Mouse (Mus musculus) midbrain, embryonic 14.5 days (tissue): ENCODE measurements at regions not wholly inside any gene's neighbourhood (a gene's known extent, or its start where the extent isn't known, plus 50 kb on each side); places are given as distances from the start of the nearest gene placed in this dataset.

Experiments
- ATAC-seq: fragments of 200-750 bp; cut with Nextera tagmentation; 2 replicates; pipeline ENCODE4 v1.8.0; 2017; ENCODE audit warnings: moderate number of reproducible peaks, moderate library complexity; ENCODE audit not compliant: low FRiP score, low TSS enrichment
- DNase-seq: peaks from one replicate; pipeline ENCODE4 v3.0.0-alpha.2; 2015
- H3K27ac ChIP-seq: fragments of 300-500 bp; sonication (generic); replicated peaks from 2 replicates; pipeline ENCODE4 v1.5.1; 2014; ENCODE audit warnings: mild to moderate bottlenecking, low read depth, low read length, moderate library complexity
- H3K27me3 ChIP-seq: fragments of 300-500 bp; sonication (generic); 2 replicates; pipeline ENCODE4 v1.6.1; 2014; ENCODE audit warnings: low read length, control low read depth, mixed read lengths; ENCODE audit not compliant: control insufficient read depth, insufficient read depth
- H3K36me3 ChIP-seq: fragments of 300-500 bp; sonication (generic); 2 replicates; pipeline ENCODE4 v1.6.1; 2014; ENCODE audit warnings: low read length, control low read depth; ENCODE audit not compliant: control insufficient read depth, insufficient read depth
- H3K4me1 ChIP-seq: fragments of 300-500 bp; sonication (generic); 2 replicates; pipeline ENCODE4 v1.6.1; 2014; ENCODE audit warnings: mild to moderate bottlenecking, antibody characterized with exemption, low read length, control low read depth; ENCODE audit not compliant: control insufficient read depth, insufficient read depth
- H3K4me2 ChIP-seq: fragments of 300-500 bp; sonication (generic); 2 replicates; pipeline ENCODE4 v1.6.1; 2014; ENCODE audit warnings: mild to moderate bottlenecking, low read length, moderate library complexity
- H3K4me3 ChIP-seq: fragments of 300-500 bp; sonication (generic); replicated peaks from 2 replicates; pipeline ENCODE4 v1.5.1; 2014; ENCODE audit warnings: low read depth, low read length
- H3K9ac ChIP-seq: fragments of 300-500 bp; sonication (generic); replicated peaks from 2 replicates; pipeline ENCODE4 v1.6.1; 2014; ENCODE audit warnings: mild to moderate bottlenecking, low read length, moderate library complexity
- H3K9me3 ChIP-seq: fragments of 300-500 bp; sonication (generic); 2 replicates; pipeline ENCODE4 v1.6.1; 2016; ENCODE audit warnings: low read length, control low read depth, mixed read lengths; ENCODE audit not compliant: control insufficient read depth
- WGBS: fragments of 180-500 bp; shearing (Covaris S2); extraction: QIAGEN DNeasy Blood & Tissue Kit; methylation state at CpG from one replicate; pipeline ENCODE4 v1.1.7; 2014; 5-methylcytosine and 5-hydroxymethylcytosine counted together

GRCm38 (mm10) chr19:16075512-16076086 is 57.0 kb upstream of the Gnaq start:
- H3K9me3 ChIP-seq: no peaks in the 10 kb centered on the region
- DNase-seq (peak; percentile 29), ATAC-seq (no peak)
- 15% methylated on average over 2 of the region's 2 CpGs for WGBS
- no peak overlapping the region for H3K4me2 ChIP-seq
- no peaks in the 10 kb centered on the region for H3K4me1 ChIP-seq
- no peak overlapping the region for H3K9ac ChIP-seq
- no peaks in the 10 kb centered on the region for H3K27me3 ChIP-seq
- no peak overlapping the region for H3K27ac ChIP-seq
- no peak overlapping the region for H3K4me3 ChIP-seq
- H3K36me3 ChIP-seq: no peaks in the 10 kb centered on the region

- no peak for ATAC-seq
- no peak for DNase-seq
- WGBS: 84% methylated on average over 1 of the region's 1 CpGs
Measured at GRCm38 (mm10) chr19:16075026-16075425, 57.6 kb upstream of the Gnaq start.

GRCm38 (mm10) chr19:16067314-16067713 is 65.3 kb upstream of the Gnaq start:
- Histone ChIP-seq H3K4me3 (no peak overlapping the region), H3K9me3 (no peaks in the 10 kb centered on the region), H3K27ac (no peak overlapping the region), H3K4me2 (no peak overlapping the region), H3K9ac (no peak overlapping the region), H3K4me1 (no peaks in the 10 kb centered on the region), H3K27me3 (no peaks in the 10 kb centered on the region), H3K36me3 (no peaks in the 10 kb centered on the region)
- 90% methylated on average over 6 of the region's 6 CpGs for WGBS
- no peak for ATAC-seq
- DNase-seq: no peak

More at GRCm38 (mm10) chr19:16075026-16075425, 57.6 kb upstream of the Gnaq start:
- Histone ChIP-seq H3K27me3 (no peaks in the 10 kb centered on the region), H3K4me3 (no peak overlapping the region), H3K9ac (no peak overlapping the region), H3K36me3 (no peaks in the 10 kb centered on the region), H3K27ac (no peak overlapping the region), H3K4me2 (no peak overlapping the region), H3K9me3 (no peaks in the 10 kb centered on the region), H3K4me1 (no peaks in the 10 kb centered on the region)

GRCm38 (mm10) chr19:16064911-16065310 is 67.7 kb upstream of the Gnaq start:
- DNase-seq: no peak

GRCm38 (mm10) chr19:16063916-16064580 is 68.6 kb upstream of the Gnaq start:
- peak overlapping the region; percentile 43; the same call in 1 of the 2 replicates for H3K9ac ChIP-seq
- peak; percentile 74; the same call in 1 of the 2 replicates for ATAC-seq
- 15% methylated on average over 12 of the region's 12 CpGs for WGBS

More at GRCm38 (mm10) chr19:16064911-16065310, 67.7 kb upstream of the Gnaq start:
- H3K36me3 ChIP-seq: no peaks in the 10 kb centered on the region
- H3K27me3 ChIP-seq: no peaks in the 10 kb centered on the region
- no peak overlapping the region for H3K27ac ChIP-seq
- 97% methylated on average over 3 of the region's 3 CpGs for whole genome bisulfite sequencing
- no peak overlapping the region for H3K9ac ChIP-seq
- no peaks in the 10 kb centered on the region for H3K9me3 ChIP-seq
- no peak overlapping the region for H3K4me3 ChIP-seq
- H3K4me1 ChIP-seq: no peaks in the 10 kb centered on the region
- no peak for ATAC-seq
- H3K4me2 ChIP-seq: no peak overlapping the region

GRCm38 (mm10) chr19:16063533-16063915 is 69.1 kb upstream of the Gnaq start:
- ATAC-seq: no peak

More at GRCm38 (mm10) chr19:16063916-16064580, 68.6 kb upstream of the Gnaq start:
- H3K27ac ChIP-seq: no peak overlapping the region
- peak overlapping the region; percentile 51 for H3K4me2 ChIP-seq
- 0 out of 2 replicates have a peak overlapping the region, but pooled peaks have one; percentile 17 for H3K4me3 ChIP-seq
- H3K36me3 ChIP-seq: no peaks in the 10 kb centered on the region
- DNase-seq: peak; percentile 91
- H3K9me3 ChIP-seq: no peaks in the 10 kb centered on the region
- no peaks in the 10 kb centered on the region for H3K27me3 ChIP-seq
- no peaks in the 10 kb centered on the region for H3K4me1 ChIP-seq

GRCm38 (mm10) chr19:16061821-16062220 is 70.8 kb upstream of the Gnaq start:
- H3K4me2 ChIP-seq: no peak overlapping the region
- no peaks in the 10 kb centered on the region for H3K9me3 ChIP-seq
- 88% methylated on average over 11 of the region's 11 CpGs for WGBS
- H3K36me3 ChIP-seq: no peaks in the 10 kb centered on the region
- no peaks in the 10 kb centered on the region for H3K4me1 ChIP-seq
- ATAC-seq (no peak), DNase-seq (no peak)
- no peak overlapping the region for H3K9ac ChIP-seq
- no peaks in the 10 kb centered on the region for H3K27me3 ChIP-seq
- no peak overlapping the region for H3K4me3 ChIP-seq
- no peak overlapping the region for H3K27ac ChIP-seq

More at GRCm38 (mm10) chr19:16063533-16063915, 69.1 kb upstream of the Gnaq start:
- Histone ChIP-seq H3K4me2 (no peak overlapping the region), H3K27ac (no peak overlapping the region), H3K4me3 (no peak overlapping the region), H3K9ac (no peak overlapping the region), H3K27me3 (no peaks in the 10 kb centered on the region), H3K36me3 (no peaks in the 10 kb centered on the region), H3K4me1 (no peaks in the 10 kb centered on the region), H3K9me3 (no peaks in the 10 kb centered on the region)
- WGBS: 49% methylated on average over 8 of the region's 8 CpGs
- peak; percentile 23 for DNase-seq

- Histone ChIP-seq H3K27ac (no peak overlapping the region), H3K36me3 (no peaks in the 10 kb centered on the region), H3K27me3 (no peaks in the 10 kb centered on the region), H3K4me3 (no peak overlapping the region), H3K9ac (no peak overlapping the region), H3K4me2 (no peak overlapping the region), H3K4me1 (no peaks in the 10 kb centered on the region), H3K9me3 (no peaks in the 10 kb centered on the region)
- DNase-seq (no peak), ATAC-seq (no peak)
- 88% methylated on average over 4 of the region's 4 CpGs for WGBS
Measured at GRCm38 (mm10) chr19:16059026-16059425, 73.6 kb upstream of the Gnaq start.
